Mouse (Mus musculus) midbrain, embryonic 12.5 days (tissue): ENCODE measurements around the gene Cnga4. TPM values are rescaled to one million over a fixed set of nuclear protein-coding genes. Genes with fewer than 3 reads are reported as not detected.
"Not testable (repeated sequence)": the region's sequence is repeated elsewhere in the genome, so short reads cannot be mapped to it uniquely, and the experiment has no call there.

Source experiments
- ATAC-seq: fragments of 200-750 bp; cut with Nextera tagmentation; 2 replicates; pipeline ENCODE4 v1.8.0; 2017; ENCODE audit warnings: low read depth, moderate TSS enrichment, moderate library complexity; ENCODE audit not compliant: low FRiP score
- H3K27ac ChIP-seq: fragments of 300-500 bp; sonication (generic); replicated peaks from 2 replicates; pipeline ENCODE4 v1.5.1; 2016; ENCODE audit warnings: mild to moderate bottlenecking
- H3K27me3 ChIP-seq: fragments of 300-500 bp; sonication (generic); 2 replicates; pipeline ENCODE4 v1.6.1; 2016; ENCODE audit warnings: mild to moderate bottlenecking
- H3K36me3 ChIP-seq: fragments of 300-500 bp; sonication (generic); 2 replicates; pipeline ENCODE4 v1.6.1; 2016
- H3K4me1 ChIP-seq: fragments of 300-500 bp; sonication (generic); 2 replicates; pipeline ENCODE4 v1.6.1; 2016
- H3K4me2 ChIP-seq: fragments of 300-500 bp; sonication (generic); replicated peaks from 2 replicates; pipeline ENCODE4 v1.6.1; 2016; ENCODE audit warnings: mild to moderate bottlenecking, moderate library complexity
- H3K4me3 ChIP-seq: fragments of 300-500 bp; sonication (generic); 2 replicates; pipeline ENCODE4 v1.5.1; 2016; ENCODE audit warnings: mild to moderate bottlenecking
- H3K9ac ChIP-seq: fragments of 300-500 bp; sonication (generic); replicated peaks from 2 replicates; pipeline ENCODE4 v1.6.1; 2016; ENCODE audit warnings: mild to moderate bottlenecking, moderate library complexity
- H3K9me3 ChIP-seq: fragments of 300-500 bp; sonication (generic); 2 replicates; pipeline ENCODE4 v1.6.1; 2016; ENCODE audit warnings: mild to moderate bottlenecking
- WGBS: fragments of 180-500 bp; shearing (Covaris S2); methylation state at CpG from one replicate; pipeline ENCODE4 v1.1.7; 2016; 5-methylcytosine and 5-hydroxymethylcytosine counted together
- polyA plus RNA-seq: library from polyadenylated mRNA; unstranded; fragments of >200 nt; fragmentation: Nextera tagmentation; extraction: Ambion mirVana; gene quantifications from 2 replicates; pipeline ENCODE4 v1.2.1, GENCODE M21; 2016

The Cnga4 gene
- polyA plus RNA-seq, 1 experiment from 2014 or later = 0.17 TPM

DNA sequence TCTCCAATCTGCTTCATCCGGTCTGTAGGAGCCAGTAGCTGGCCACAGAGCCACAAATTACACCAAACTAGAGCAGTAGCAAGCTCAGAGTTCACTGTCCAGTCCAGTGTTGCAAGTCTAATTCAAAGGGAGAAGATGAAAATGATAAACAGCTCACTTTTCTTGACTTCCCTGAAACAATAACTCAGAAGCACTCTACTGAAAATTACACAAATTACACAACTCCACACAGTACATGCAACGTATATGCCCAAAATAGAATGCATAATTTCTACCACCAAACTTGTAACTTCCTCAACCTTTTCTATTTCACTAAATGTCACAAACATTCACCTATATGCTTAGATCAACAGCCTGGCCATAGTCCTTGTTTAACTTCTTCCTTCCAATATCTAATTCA is 14.1 kb upstream of the Cnga4 start:
- no peaks in the 10 kb centered on the region for H3K27me3 ChIP-seq
- no peak for ATAC-seq
- WGBS = 93% methylated on average over 2 of the region's 2 CpGs
- H3K9me3 ChIP-seq = no peaks in the 10 kb centered on the region
- H3K4me3 ChIP-seq = no peak overlapping the region
- no peaks in the 10 kb centered on the region for H3K4me1 ChIP-seq
- H3K4me2 ChIP-seq = no peak overlapping the region
- H3K27ac ChIP-seq = no peak overlapping the region
- H3K36me3 ChIP-seq = peaks cover 45% of the 10 kb centered on the region
- no peak overlapping the region for H3K9ac ChIP-seq

DNA sequence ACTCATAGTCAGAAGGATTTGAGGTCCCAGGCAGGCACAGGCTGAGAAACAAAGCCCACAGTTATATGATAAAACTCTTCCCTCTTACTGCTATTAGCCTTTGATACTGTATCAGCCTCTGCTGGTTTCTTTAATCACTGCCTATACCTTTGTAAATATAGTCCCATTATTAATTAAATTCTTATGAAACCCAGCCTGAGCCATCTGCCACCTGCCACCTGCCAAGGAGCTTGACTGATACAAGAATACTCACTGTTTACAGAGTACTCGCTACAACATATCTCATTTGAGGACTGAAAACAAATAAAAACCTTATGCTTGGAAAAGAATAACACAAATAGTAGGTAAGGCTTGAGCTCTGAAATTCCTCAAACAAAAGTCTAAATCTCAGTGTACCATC is 9.8 kb upstream of the Cnga4 start:
- Histone ChIP-seq H3K4me2 (no peak overlapping the region), H3K9me3 (no peaks in the 10 kb centered on the region), H3K4me3 (no peak overlapping the region), H3K27ac (no peak overlapping the region), H3K4me1 (peaks cover 8% of the 10 kb centered on the region), H3K36me3 (peaks cover 6% of the 10 kb centered on the region), H3K27me3 (no peaks in the 10 kb centered on the region), H3K9ac (no peak overlapping the region)
- no peak for ATAC-seq
- 82% methylated on average over 1 of the region's 1 CpGs for WGBS

DNA sequence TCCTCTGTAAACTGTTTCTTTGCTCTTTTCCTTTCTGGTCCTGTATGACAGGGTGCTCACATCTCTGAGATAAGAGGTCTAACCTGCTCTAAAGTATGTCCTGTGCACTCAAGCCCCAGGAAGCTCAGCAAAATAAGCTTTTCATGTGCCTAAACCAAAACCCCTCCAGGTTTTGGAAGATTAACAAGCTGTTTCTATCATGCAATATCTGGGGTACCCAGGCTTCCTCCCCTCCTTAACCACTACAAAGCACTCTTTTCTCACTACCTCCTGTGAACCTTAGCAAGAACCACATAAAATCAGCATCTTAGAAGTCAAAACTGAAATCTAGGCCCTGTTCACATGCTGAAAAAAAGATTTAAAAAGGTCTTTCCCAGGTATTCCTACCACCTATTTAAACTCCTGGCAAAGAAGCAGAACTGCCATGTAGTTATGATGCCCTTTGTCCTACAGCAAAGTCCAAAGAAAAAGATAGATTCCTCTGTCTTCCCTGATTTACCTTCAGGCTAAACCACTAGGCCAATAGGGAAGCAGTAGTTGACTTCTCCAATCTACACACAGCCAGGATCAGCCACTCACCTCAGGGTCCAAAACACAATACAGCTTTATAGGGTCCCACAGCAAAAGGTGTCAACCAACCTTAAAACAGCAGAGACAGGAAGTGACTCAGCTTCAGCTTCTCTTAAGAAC is 9.1 kb upstream of the Cnga4 start:
- no peak overlapping the region for H3K27ac ChIP-seq
- ATAC-seq = no peak
- no peak overlapping the region for H3K9ac ChIP-seq
- H3K36me3 ChIP-seq = no peaks in the 10 kb centered on the region
- no peak overlapping the region for H3K4me3 ChIP-seq
- H3K9me3 ChIP-seq = no peaks in the 10 kb centered on the region
- no peaks in the 10 kb centered on the region for H3K27me3 ChIP-seq
- peaks cover 8% of the 10 kb centered on the region for H3K4me1 ChIP-seq
- H3K4me2 ChIP-seq = no peak overlapping the region

DNA sequence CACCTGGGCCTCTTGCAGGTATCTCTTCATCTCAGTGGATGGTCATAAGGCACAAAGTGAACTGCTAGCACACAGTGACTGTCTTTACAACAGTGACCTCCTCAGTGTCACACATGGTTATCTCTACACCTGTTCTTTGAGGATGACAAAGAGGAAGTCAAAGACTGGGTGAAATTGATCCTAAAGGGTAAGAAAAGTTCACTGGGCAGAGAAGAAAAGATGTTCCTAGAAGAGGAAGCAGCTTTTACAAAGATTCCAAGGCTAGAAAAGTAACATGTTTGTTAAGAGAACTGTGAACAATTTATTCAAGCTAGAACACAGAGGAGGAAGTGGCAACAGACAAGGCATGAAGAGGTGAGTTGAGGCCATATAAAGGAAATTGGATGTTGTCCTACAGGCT is 8.2 kb upstream of the Cnga4 start:
- no peak for ATAC-seq

DNA sequence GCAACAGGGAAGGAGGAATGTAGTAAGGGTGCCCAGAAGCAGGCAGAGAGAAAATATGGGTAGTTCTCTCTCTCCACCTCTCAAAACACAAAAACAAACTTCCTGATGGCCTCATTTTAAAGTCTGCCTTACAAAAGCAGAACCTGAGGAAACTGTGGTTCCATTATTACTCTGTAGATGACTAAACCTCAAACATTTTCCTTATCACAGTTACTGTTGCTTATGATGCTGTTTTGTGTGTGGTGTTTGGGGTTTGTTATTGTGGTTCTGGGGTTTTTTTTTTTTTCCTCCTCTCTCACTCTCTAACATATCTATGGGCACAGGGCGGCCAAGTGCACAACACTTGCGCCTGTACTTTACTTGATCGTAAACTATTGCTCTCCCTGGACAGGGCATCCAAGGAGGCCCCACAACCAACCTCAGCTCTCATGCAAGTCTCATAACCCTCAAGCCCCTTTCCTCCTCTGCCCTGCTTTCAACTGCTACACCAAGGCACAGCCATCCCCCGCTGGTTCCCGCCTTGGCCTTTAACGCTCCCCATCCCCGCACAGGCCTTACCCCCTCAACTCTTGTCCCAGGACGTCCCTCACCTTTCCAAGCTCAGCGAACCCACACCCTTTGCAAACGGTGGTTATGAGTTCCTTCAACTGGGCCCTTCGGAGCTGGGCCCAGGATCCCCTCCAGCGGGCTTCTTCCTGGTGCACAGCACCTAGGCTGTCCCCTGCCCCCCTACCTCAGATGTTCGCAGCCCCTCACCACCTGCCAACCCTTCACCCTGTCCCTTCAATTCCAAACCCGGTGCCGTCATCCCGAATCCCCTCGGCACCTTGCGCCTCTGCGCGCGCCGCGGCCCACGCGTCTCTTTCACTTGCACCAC is 5.1 kb upstream of the Cnga4 start:
- H3K4me1 ChIP-seq = peaks cover 12% of the 10 kb centered on the region
- H3K36me3 ChIP-seq = no peaks in the 10 kb centered on the region
- no peak for ATAC-seq
- no peaks in the 10 kb centered on the region for H3K9me3 ChIP-seq
- H3K9ac ChIP-seq = peak overlapping the region; percentile 82
- H3K4me2 ChIP-seq = peak overlapping the region; percentile 87
- H3K27me3 ChIP-seq = no peaks in the 10 kb centered on the region
- peak overlapping the region; percentile 89 for H3K4me3 ChIP-seq
- peak overlapping the region; percentile 61; the same call in 1 of the 2 replicates for H3K27ac ChIP-seq
- WGBS = 2% methylated on average over 25 of the region's 25 CpGs

More for the DNA sequence above, 8.2 kb upstream of the Cnga4 start:
- peaks cover 12% of the 10 kb centered on the region for H3K4me1 ChIP-seq
- H3K4me2 ChIP-seq = no peak overlapping the region
- H3K27ac ChIP-seq = no peak overlapping the region
- no peak overlapping the region for H3K9ac ChIP-seq
- H3K9me3 ChIP-seq = no peaks in the 10 kb centered on the region
- H3K36me3 ChIP-seq = no peaks in the 10 kb centered on the region
- H3K4me3 ChIP-seq = no peak overlapping the region
- H3K27me3 ChIP-seq = no peaks in the 10 kb centered on the region

DNA sequence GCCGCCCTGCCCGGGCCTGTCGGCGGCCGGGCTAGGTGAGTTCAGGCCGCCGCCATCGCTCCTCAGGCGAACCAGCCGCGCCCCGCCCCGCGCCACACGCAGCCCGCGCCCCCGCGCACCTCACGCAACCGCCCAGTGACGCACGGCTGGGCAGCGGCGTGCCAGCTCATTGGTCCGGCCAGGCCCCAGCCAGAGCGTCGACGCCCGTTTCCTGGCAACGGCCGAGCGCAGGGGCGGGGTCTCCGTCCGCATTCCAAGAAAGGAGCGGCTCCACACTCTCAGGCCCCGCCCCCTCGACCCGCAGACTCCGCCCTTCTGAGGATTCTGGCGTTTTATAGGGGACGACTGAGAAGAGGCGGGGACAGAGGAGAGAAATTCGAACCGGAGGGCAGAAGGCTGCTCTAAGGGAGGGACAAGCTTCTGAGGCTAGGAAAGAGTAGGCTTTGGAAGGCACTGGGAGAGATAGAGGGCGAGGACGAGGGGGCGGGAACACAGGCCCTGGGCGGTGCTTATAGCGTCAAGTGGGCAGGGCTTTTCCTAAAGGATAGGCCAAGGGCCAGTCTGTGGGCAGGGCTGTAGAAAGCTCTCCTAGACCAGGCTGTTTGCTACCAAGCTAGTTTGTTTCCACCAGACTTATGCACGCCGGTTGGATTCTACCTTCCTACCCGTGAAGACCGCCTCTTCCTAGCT is 4.3 kb upstream of the Cnga4 start, which contains the start of gene Fam160a2:
Gene Fam160a2, minus strand, starts transcription at position 120 of the 690 bp plus-strand sequence.
- H3K4me3 ChIP-seq = peak within 1 kb of the TSS; percentile 89
- H3K27ac ChIP-seq = peak within 1 kb of the TSS; percentile 83
- peak; percentile 99 for ATAC-seq
- H3K36me3 ChIP-seq = no peaks in the 10 kb centered on the region
- peaks cover 12% of the 10 kb centered on the region for H3K4me1 ChIP-seq
- under 1% methylated on average over 55 of the region's 55 CpGs for WGBS
- no peaks in the 10 kb centered on the region for H3K27me3 ChIP-seq
- H3K9me3 ChIP-seq = no peaks in the 10 kb centered on the region
- H3K9ac ChIP-seq = peak within 1 kb of the TSS; percentile 82
- peak within 1 kb of the TSS; percentile 87 for H3K4me2 ChIP-seq

DNA sequence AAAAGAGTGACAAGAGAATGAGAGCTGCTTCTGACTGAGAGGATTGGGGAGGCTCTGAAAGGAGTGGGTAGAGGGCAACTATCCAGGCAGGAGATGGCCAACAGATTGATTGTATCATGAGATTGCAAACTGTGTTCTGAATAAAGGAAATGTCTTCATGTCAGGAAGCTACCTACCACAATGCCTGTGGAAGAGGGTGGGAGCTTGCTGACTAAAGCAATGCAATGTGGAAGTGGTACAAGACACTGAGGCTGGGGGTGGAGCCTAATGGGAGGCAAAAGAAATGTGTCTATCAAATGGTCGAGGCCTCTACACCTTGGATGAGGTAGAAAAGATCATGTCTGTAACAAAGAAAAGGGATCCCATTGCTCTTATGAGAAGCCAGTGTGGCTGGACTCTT is 2.0 kb downstream of the Cnga4 start:
- WGBS = 71% methylated on average over 1 of the region's 1 CpGs

DNA sequence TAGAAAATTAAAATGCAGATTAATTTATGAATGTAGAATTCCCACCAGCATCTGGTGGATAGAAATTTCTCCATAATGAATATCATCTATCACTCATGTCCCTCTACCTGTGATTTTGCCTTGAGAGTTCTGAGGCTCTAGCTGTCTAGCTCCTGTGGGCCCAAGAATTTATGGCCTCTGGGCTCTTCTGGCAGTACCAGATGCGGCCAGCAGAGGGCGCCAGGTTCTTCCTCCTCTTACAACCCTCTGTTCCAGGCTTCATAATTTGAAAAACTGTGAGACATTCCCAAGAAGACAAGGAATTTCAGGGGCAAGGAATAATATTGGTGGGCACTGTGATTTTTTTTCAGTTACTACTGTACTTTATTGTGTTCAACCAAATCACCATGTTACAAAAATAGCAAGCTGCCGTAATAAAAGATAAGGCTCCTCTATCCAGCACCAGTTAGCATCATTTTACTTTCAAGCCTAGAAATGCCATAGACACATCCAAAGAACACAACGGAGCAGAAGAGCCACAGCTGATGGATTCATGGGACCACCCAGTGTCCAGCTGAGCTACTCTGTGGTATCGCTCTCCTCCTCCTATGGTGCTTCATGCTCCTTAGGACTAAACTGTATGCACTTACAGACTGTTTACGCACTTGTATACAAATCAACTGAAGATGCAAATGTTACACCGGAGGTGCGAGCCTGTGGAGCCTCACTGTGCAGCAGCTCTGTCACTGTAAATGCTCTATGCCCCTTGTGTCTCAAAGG is 7.7 kb downstream of the Cnga4 start:
- ATAC-seq = peak; percentile 55; the same call in 1 of the 2 replicates
- WGBS = 63% methylated on average over 8 of the region's 8 CpGs
- not testable (repeated sequence) for H3K27me3 ChIP-seq

More for the DNA sequence above, 2.0 kb downstream of the Cnga4 start:
- no peak overlapping the region for H3K27ac ChIP-seq
- no peak overlapping the region for H3K4me3 ChIP-seq
- no peak overlapping the region for H3K4me2 ChIP-seq
- no peaks in the 10 kb centered on the region for H3K4me1 ChIP-seq
- no peaks in the 10 kb centered on the region for H3K9me3 ChIP-seq
- H3K36me3 ChIP-seq = no peaks in the 10 kb centered on the region
- H3K27me3 ChIP-seq = no peaks in the 10 kb centered on the region
- H3K9ac ChIP-seq = no peak overlapping the region
- ATAC-seq = no peak

DNA sequence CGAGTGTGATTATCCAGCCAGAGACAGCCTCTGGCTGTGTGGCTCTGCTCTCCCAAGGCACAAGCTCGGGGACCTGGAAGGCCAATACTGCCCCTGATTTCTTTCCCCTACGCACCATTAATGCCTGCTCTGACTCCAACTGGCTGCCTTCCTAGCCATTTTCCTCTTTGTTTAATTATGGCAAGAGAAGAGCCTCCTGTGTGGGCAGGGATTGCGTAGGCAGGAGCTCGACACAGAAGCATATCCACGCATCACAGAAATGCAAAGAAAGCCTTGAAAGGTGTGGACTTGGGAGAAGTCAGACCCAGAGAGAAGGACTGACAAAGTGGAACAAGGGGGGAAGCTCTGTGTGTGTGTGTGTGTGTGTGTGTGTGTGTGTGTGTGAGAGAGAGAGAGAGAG is 10.0 kb downstream of the Cnga4 start:
- WGBS = 59% methylated on average over 6 of the region's 6 CpGs
- Histone ChIP-seq H3K36me3 (no peaks in the 10 kb centered on the region), H3K4me3 (no peak overlapping the region), H3K27ac (no peak overlapping the region), H3K4me1 (no peaks in the 10 kb centered on the region), H3K4me2 (no peak overlapping the region), H3K9me3 (no peaks in the 10 kb centered on the region), H3K27me3 (no peaks in the 10 kb centered on the region; the same call in 1 of the 2 replicates), H3K9ac (no peak overlapping the region)
- ATAC-seq = no peak

More for the DNA sequence above, 7.7 kb downstream of the Cnga4 start:
- H3K4me1 ChIP-seq, H3K4me3 ChIP-seq, H3K4me2 ChIP-seq, H3K9ac ChIP-seq, H3K27ac ChIP-seq, H3K9me3 ChIP-seq, H3K36me3 ChIP-seq: not testable (repeated sequence)

DNA sequence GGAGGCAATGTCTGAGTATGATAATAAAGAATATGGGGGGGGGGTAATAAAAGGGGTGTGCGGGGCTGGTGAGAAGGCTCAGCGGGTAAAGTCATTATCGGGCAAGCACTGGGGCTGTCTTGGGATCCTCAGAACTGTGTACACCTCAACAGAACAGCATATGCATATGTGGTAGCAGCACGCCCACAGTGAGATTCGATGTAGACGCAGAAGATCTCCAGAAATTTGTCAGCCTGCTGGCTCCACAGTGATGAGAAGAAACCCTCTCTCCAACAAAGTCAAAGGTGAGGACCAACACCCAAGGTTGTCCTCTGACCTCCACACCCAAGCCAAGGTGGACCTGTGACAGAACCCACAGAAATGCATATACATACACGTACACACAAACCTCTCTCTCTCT is 12.2 kb downstream of the Cnga4 start:
- 92% methylated on average over 6 of the region's 7 CpGs for WGBS
- no peak for ATAC-seq
- H3K4me1 ChIP-seq = no peaks in the 10 kb centered on the region
- H3K27ac ChIP-seq = no peak overlapping the region
- H3K4me3 ChIP-seq = no peak overlapping the region
- H3K36me3 ChIP-seq = no peaks in the 10 kb centered on the region
- no peaks in the 10 kb centered on the region for H3K9me3 ChIP-seq
- H3K4me2 ChIP-seq = no peak overlapping the region
- no peaks in the 10 kb centered on the region; the same call in 1 of the 2 replicates for H3K27me3 ChIP-seq
- no peak overlapping the region for H3K9ac ChIP-seq

DNA sequence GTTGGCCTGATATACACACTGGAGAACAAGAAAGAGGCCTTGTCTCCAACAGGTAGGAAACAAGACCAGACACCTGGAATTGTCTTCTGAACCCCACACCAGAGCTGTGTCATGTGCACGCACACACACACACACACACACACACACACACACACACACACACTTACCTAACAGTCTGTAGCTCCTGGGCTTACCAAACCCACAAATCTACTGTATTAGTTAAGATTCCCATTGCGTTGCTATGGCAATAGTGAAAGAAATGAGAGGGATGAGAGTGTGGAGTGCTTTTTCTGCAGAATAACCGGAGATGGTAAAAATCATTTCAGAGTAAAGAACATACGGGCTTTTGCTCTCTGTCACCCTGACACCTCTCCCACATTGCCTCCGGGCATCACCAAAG is 13.7 kb downstream of the Cnga4 start:
- Histone ChIP-seq H3K36me3 (no peaks in the 10 kb centered on the region), H3K4me1 (no peaks in the 10 kb centered on the region), H3K27me3 (no peaks in the 10 kb centered on the region; the same call in 1 of the 2 replicates), H3K4me2 (no peak overlapping the region), H3K9ac (no peak overlapping the region), H3K9me3 (no peaks in the 10 kb centered on the region), H3K4me3 (no peak overlapping the region), H3K27ac (no peak overlapping the region)
- 82% methylated on average over 5 of the region's 5 CpGs for WGBS
- no peak for ATAC-seq
